Mouse (Mus musculus): ENCODE data around the gene Peli3. TPM values are rescaled to one million over a fixed set of nuclear protein-coding genes. Genes with fewer than 3 reads are reported as not detected.

Gene Peli3
- polyA plus RNA-seq, 1 experiment from 2014 or later = 0.85 TPM

DNA sequence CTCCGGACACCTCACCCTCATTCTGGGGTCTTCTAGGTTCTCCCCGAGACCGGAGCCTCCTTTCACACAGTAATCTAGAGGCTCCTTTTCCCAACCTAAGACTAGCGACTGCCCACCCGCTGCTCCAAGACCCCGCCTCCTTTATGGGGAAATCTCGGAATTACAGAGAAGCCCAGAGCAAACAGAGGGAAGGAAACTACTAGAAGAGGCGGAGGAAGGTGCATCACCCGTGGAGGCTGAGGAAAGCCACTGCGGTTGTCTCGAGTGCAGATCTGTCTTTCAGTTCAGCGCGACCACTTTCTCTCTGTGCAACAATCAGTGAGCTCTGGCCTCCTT, 294 bp upstream of the Peli3 start:
- H3K4me1 ChIP-seq (replicated peaks; ENCODE audit: control insufficient read depth, insufficient read depth) = no peaks in the 10 kb centered on the region
- no peaks in the 10 kb centered on the region for H3K27me3 ChIP-seq (ENCODE audit: control insufficient read depth, insufficient read depth, low read length)
- TF ChIP-seq CTCF (IDR thresholded peaks at IDR 0.05; ENCODE audit: low read depth) (no peak), EP300 (optimal IDR thresholded peaks at IDR 0.05) (no peak)
- H3K27ac ChIP-seq (replicated peaks) = no peak overlapping the region
- DNase-seq (ENCODE audit: low spot score) (no peak), ATAC-seq (ENCODE audit: low FRiP score, low TSS enrichment) (peak; percentile 67; the same call in 1 of the 2 replicates)
- peak overlapping the region; percentile 51 for H3K9ac ChIP-seq (ENCODE audit: low read length)
- no peaks in the 10 kb centered on the region for H3K9me3 ChIP-seq (ENCODE audit: control insufficient read depth, low read length)
- WGBS = 4% methylated on average over 13 of the region's 13 CpGs
- peak overlapping the region; percentile 92 for H3K4me2 ChIP-seq (replicated peaks; ENCODE audit: low read depth)
- no peaks in the 10 kb centered on the region for H3K36me3 ChIP-seq (ENCODE audit: control insufficient read depth, insufficient read depth, low read length)
- H3K4me3 ChIP-seq (ENCODE audit: low read depth, low read length) = peak overlapping the region; percentile 65

- Histone ChIP-seq H3K4me2 (replicated peaks; ENCODE audit: low read depth) (no peak overlapping the region), H3K9me3 (ENCODE audit: control insufficient read depth, low read length) (no peaks in the 10 kb centered on the region), H3K36me3 (ENCODE audit: control insufficient read depth, insufficient read depth, low read length) (no peaks in the 10 kb centered on the region), H3K27ac (replicated peaks) (no peak overlapping the region), H3K4me1 (replicated peaks; ENCODE audit: control insufficient read depth, insufficient read depth) (no peaks in the 10 kb centered on the region), H3K4me3 (ENCODE audit: low read depth, low read length) (no peak overlapping the region), H3K9ac (ENCODE audit: low read length) (no peak overlapping the region), H3K27me3 (ENCODE audit: control insufficient read depth, insufficient read depth, low read length) (no peaks in the 10 kb centered on the region)
- no peak for TF ChIP-seq EP300 (optimal IDR thresholded peaks at IDR 0.05)
- TF ChIP-seq CTCF (IDR thresholded peaks at IDR 0.05; ENCODE audit: low read depth) = no peak
- no peak for ATAC-seq (ENCODE audit: low FRiP score, low TSS enrichment)
- no peak for DNase-seq (ENCODE audit: low spot score)
- WGBS = 82% methylated on average over 17 of the region's 17 CpGs
These were observed 5.2 kb downstream of the Peli3 start for GRCm38 (mm10) chr19:4937444-4938310.

- 71% methylated on average over 2 of the region's 2 CpGs for WGBS
- H3K9ac ChIP-seq (ENCODE audit: low read length) = no peak overlapping the region
These were observed 6.0 kb downstream of the Peli3 start for GRCm38 (mm10) chr19:4936896-4937295.

GRCm38 (mm10) chr19:4928781-4929180, 14.1 kb downstream of the Peli3 start:
- H3K9me3 ChIP-seq (ENCODE audit: control insufficient read depth, low read length) = no peaks in the 10 kb centered on the region
- ATAC-seq (ENCODE audit: low FRiP score, low TSS enrichment) (no peak), DNase-seq (ENCODE audit: low spot score) (no peak)
- TF ChIP-seq CTCF (IDR thresholded peaks at IDR 0.05; ENCODE audit: low read depth) = no peak
- no peak for TF ChIP-seq EP300 (optimal IDR thresholded peaks at IDR 0.05)
- H3K36me3 ChIP-seq (ENCODE audit: control insufficient read depth, insufficient read depth, low read length) = 0 out of 2 replicates have a peak, but pooled peaks cover 2% of the 10 kb centered on the region
- WGBS = 54% methylated on average over 5 of the region's 5 CpGs
- H3K27ac ChIP-seq (replicated peaks) = peak overlapping the region; percentile 30; the same call in 1 of the 2 replicates
- H3K4me2 ChIP-seq (replicated peaks; ENCODE audit: low read depth) = peak overlapping the region; percentile 61
- H3K4me1 ChIP-seq (replicated peaks; ENCODE audit: control insufficient read depth, insufficient read depth) = peaks cover 8% of the 10 kb centered on the region
- H3K9ac ChIP-seq (ENCODE audit: low read length) = peak overlapping the region; percentile 49; the same call in 1 of the 2 replicates
- no peaks in the 10 kb centered on the region for H3K27me3 ChIP-seq (ENCODE audit: control insufficient read depth, insufficient read depth, low read length)
- H3K4me3 ChIP-seq (ENCODE audit: low read depth, low read length) = peak overlapping the region; percentile 64; the same call in 1 of the 2 replicates

More at GRCm38 (mm10) chr19:4936896-4937295, 6.0 kb downstream of the Peli3 start:
- TF ChIP-seq CTCF (IDR thresholded peaks at IDR 0.05; ENCODE audit: low read depth) (no peak), EP300 (optimal IDR thresholded peaks at IDR 0.05) (no peak)
- no peaks in the 10 kb centered on the region for H3K27me3 ChIP-seq (ENCODE audit: control insufficient read depth, insufficient read depth, low read length)
- H3K4me1 ChIP-seq (replicated peaks; ENCODE audit: control insufficient read depth, insufficient read depth) = no peaks in the 10 kb centered on the region
- DNase-seq (ENCODE audit: low spot score) = no peak
- no peaks in the 10 kb centered on the region for H3K36me3 ChIP-seq (ENCODE audit: control insufficient read depth, insufficient read depth, low read length)
- no peaks in the 10 kb centered on the region for H3K9me3 ChIP-seq (ENCODE audit: control insufficient read depth, low read length)
- no peak for ATAC-seq (ENCODE audit: low FRiP score, low TSS enrichment)
- H3K27ac ChIP-seq (replicated peaks) = no peak overlapping the region
- H3K4me3 ChIP-seq (ENCODE audit: low read depth, low read length) = no peak overlapping the region
- no peak overlapping the region for H3K4me2 ChIP-seq (replicated peaks; ENCODE audit: low read depth)

GRCm38 (mm10) chr19:4927904-4928531, 14.9 kb downstream of the Peli3 start, which contains the start of gene Dpp3:
TSS of gene Dpp3 (minus strand) at chr19:4928287.
- Histone ChIP-seq H3K9ac (ENCODE audit: low read length) (peak within 1 kb of the TSS; percentile 49), H3K36me3 (ENCODE audit: control insufficient read depth, insufficient read depth, low read length) (peaks cover 3% of the 10 kb centered on the region; the same call in 1 of the 2 replicates), H3K9me3 (ENCODE audit: control insufficient read depth, low read length) (no peaks in the 10 kb centered on the region), H3K4me1 (replicated peaks; ENCODE audit: control insufficient read depth, insufficient read depth) (peaks cover 8% of the 10 kb centered on the region), H3K4me3 (ENCODE audit: low read depth, low read length) (peak within 1 kb of the TSS; percentile 64), H3K27ac (replicated peaks) (peak within 1 kb of the TSS; percentile 69), H3K4me2 (replicated peaks; ENCODE audit: low read depth) (peak within 1 kb of the TSS; percentile 61), H3K27me3 (ENCODE audit: control insufficient read depth, insufficient read depth, low read length) (no peaks in the 10 kb centered on the region)
- no peak for TF ChIP-seq EP300 (optimal IDR thresholded peaks at IDR 0.05)
- TF ChIP-seq CTCF (IDR thresholded peaks at IDR 0.05; ENCODE audit: low read depth) = no peak; the same call in 1 of the 2 replicates
- under 1% methylated on average over 32 of the region's 32 CpGs for WGBS
- ATAC-seq (ENCODE audit: low FRiP score, low TSS enrichment) (peak; percentile 99), DNase-seq (ENCODE audit: low spot score) (peak; percentile 100)

All from stomach, postnatal 0 days (tissue).